Mouse (Mus musculus): ENCODE data around the gene Smtn.

DNA sequence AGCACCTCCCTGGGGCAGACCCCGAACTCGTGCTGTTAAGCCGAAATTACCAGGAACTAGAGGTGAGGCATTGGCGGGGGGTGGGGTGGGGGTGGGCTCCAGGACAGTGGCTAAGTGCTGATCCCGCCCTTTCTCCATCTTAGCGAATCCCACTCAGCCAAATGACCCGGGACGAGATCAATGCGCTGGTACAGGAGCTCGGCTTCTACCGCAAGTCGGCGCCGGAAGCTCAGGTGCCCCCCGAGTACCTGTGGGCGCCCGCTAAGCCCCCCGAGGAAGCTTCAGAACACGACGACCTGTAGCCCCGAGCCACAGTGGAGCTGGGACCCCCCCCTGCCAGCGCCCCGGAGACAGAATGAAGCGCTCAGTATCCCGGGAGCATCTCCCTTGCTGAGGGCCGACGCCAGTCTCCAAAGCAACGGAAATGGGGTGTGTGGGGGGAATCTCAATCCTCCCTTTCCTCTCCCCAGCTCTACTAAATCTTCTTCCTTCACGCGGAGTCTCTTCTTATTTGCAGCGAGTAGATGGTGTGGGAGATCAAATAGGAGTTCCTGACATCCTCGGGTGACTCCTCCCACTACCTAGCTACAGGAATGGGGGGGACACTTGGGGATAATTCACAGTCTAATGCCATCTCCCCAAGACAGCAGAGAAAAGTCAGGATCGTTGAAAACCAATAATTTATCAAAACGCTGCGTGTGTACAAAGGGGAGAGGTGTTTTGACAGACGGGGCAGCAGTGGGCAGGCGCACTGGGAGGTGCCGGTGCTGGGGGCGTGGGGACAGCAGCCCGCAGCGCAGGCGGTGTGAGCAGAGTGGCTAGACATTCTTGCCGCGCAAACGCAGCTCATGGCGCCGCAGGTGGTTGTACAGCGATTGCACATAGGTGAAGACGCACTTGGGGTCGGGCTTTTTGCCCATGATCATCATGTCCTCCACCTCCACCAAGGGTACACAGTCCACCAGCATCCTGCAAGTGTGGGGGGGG, 23.3 kb downstream of the Smtn start:
- TF ChIP-seq CTCF (IDR thresholded peaks at IDR 0.05; ENCODE audit: insufficient read depth, low read length) (no peak), POLR2A (IDR thresholded peaks at IDR 0.05; ENCODE audit: borderline replicate concordance, extremely low read depth, low read depth, low read length) (no peak; the same call in 1 of the 2 replicates)

Measured in lung, adult 2 months (tissue).